Mouse (Mus musculus) embryonic fibroblast, embryonic 13.5 days (primary cell): ENCODE results near the gene Ccdc185. TPM values are rescaled to one million over a fixed set of nuclear protein-coding genes. Genes with fewer than 3 reads are reported as not detected.

Experiments used
- H3K27ac ChIP-seq: 2 replicates; pipeline ENCODE4 v1.5.1; 2012; ENCODE audit warnings: low read length, control low read depth, inconsistent platforms; ENCODE audit not compliant: insufficient read depth
- H3K4me1 ChIP-seq: 2 replicates; pipeline ENCODE4 v1.6.1; 2011; ENCODE audit warnings: low read length; ENCODE audit not compliant: control insufficient read depth, insufficient read depth
- H3K4me3 ChIP-seq: 2 replicates; pipeline ENCODE4 v1.5.1; 2011; ENCODE audit warnings: mild to moderate bottlenecking, control low read depth, low read length; ENCODE audit not compliant: insufficient read depth
- CTCF ChIP-seq: IDR thresholded peaks from 2 replicates; pipeline ENCODE4 v1.5.1; 2011; ENCODE audit warnings: mild to moderate bottlenecking, control low read depth, low read length, moderate library complexity, borderline replicate concordance; ENCODE audit not compliant: insufficient read depth
- POLR2A ChIP-seq: IDR thresholded peaks from 2 replicates; pipeline ENCODE4 v1.6.1; 2011; ENCODE audit warnings: low read depth, mild to moderate bottlenecking, control low read depth, low read length, moderate library complexity
- polyA plus RNA-seq: library from polyadenylated mRNA; stranded (reverse); fragments of >200 nt; gene quantifications from 2 replicates; pipeline ENCODE4 v1.2.4, GENCODE M21; 2011; ENCODE audit warnings: low read depth; ENCODE audit not compliant: missing spikeins, insufficient read length

The Ccdc185 gene
- polyA plus RNA-seq, 1 experiment, result not detected

DNA sequence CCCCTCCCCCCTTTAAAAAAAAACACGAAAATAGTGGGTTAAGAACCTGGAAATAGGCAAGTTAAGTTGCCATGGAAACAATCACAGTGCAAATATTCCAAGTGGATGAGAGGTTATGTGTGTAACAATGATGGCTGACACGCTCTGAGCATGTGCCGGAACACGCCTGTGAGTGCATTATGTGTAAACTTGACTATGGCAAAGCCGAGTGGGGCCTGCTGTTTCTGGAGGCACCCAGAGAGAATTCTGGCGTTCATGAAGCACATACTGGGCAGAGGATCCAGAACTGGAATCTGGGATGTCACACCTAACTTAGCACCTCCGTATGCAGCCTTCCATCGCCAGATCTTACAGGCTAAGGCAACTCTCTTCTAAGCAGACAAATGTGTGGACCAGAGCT lies 4.7 kb upstream of the Ccdc185 start:
- H3K27ac ChIP-seq, result no peak overlapping the region
- TF ChIP-seq POLR2A, result no peak
- TF ChIP-seq CTCF, result no peak
- H3K4me3 ChIP-seq, result no peak overlapping the region
- H3K4me1 ChIP-seq, result no peaks in the 10 kb centered on the region

DNA sequence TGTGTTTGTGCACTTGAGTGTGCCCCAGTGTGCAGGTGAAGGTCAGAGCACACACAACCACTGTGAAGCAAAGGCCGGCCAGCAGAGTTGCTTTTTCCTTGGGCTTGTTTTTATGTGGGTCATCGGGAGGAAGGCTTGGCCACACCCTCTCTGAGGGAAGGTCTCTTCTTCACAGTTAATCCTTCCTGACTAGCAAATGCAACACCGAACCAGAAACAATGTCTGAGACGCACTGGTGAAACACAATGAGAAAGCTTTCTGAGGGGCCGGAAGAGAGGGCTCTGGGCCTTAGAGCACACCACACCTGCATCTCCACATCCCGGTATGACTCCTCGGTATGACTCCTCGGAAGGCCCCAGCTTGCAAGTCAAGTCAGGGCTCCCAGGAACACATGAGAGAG lies 2.3 kb upstream of the Ccdc185 start:
- Histone ChIP-seq H3K4me3 (no peak overlapping the region), H3K27ac (no peak overlapping the region), H3K4me1 (no peaks in the 10 kb centered on the region)
- TF ChIP-seq POLR2A (no peak), CTCF (no peak)

DNA sequence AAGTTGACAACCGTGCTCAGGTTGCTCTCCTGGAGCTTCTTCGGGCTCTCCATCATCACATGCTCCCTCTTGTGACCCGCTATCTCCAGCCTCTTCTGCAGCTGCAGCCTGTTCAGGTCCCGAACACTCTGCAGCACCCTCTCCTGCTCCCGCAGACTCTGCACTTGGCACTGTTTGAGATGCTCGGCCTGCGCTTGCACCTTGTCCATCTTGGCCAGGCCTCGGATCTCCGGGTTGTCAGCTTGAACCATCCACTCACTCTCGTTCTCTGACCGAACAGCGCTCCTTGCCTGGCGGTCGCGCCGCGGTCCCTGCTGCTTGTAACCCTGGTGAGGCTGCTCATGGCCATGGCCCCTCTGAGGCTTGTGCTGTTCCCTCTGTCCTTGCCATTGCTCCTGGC lies 1.1 kb downstream of the Ccdc185 start:
- Histone ChIP-seq H3K27ac (no peak overlapping the region), H3K4me1 (no peaks in the 10 kb centered on the region), H3K4me3 (no peak overlapping the region)
- TF ChIP-seq POLR2A, result no peak
- TF ChIP-seq CTCF, result no peak

DNA sequence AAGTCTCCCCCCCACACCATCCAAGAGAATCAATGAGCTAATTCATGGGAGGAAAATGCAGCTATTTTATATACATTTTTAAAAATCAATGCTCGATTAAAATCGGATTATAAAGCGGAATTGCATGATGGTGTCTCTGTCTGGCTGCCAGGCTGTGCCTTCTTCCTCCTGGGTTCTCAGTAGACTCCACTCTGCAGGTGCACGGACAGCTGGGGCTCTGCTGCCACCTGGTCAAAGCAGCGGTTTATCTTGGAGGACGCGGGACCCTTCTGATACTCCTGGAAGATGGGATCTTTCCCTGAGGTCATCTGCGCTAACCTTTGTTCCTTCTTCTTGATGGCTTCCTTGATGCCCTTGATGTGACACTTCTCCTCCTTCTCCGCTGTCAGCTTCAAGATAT lies 1.9 kb downstream of the Ccdc185 start:
- H3K27ac ChIP-seq, result no peak overlapping the region
- no peaks in the 10 kb centered on the region for H3K4me1 ChIP-seq
- TF ChIP-seq POLR2A (no peak), CTCF (no peak)
- no peak overlapping the region for H3K4me3 ChIP-seq

DNA sequence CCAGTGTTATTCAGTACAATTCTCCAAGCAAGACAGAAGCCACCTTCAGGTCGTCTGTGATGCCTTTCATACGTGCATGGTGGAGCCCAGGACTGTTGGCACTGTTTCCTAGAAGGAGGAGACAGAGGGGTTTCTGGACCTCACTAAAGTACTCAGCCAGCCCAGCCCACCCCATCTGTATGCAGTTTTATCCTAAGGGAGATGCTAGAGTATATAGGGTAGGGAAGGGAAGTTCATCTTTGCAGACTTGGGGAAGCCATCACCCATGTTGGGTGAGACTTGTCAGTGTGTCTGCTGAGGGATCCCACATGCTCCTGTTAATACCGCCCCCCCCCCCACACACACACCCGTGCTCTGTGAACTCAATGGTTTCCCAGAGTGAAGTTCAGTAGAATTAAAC lies 13.1 kb downstream of the Ccdc185 start:
- no peaks in the 10 kb centered on the region for H3K4me1 ChIP-seq
- no peak overlapping the region for H3K27ac ChIP-seq
- TF ChIP-seq POLR2A (no peak), CTCF (no peak)
- no peak overlapping the region for H3K4me3 ChIP-seq

DNA sequence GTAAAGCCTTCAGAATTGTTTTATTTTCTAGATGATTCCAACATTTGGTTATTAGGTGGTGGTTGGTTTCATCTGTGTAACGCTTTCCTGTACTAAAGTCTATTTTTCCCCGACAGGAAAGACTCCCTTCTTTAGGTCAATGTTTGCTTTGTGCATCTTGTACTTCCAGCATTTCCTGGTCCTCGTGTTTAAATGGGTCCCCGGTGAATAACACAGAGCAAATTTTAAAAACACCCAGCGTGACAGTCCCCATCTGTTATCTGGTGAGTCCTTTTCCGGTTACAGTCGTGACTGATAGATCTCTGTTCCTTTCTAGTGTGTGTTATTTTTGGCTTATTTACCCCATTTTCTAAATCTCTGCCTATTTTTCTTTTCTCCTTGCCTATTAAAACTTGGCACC lies 16.3 kb downstream of the Ccdc185 start:
- Histone ChIP-seq H3K27ac (no peak overlapping the region), H3K4me3 (no peak overlapping the region), H3K4me1 (peaks cover 2% of the 10 kb centered on the region; the same call in 1 of the 2 replicates)
- no peak for TF ChIP-seq POLR2A

DNA sequence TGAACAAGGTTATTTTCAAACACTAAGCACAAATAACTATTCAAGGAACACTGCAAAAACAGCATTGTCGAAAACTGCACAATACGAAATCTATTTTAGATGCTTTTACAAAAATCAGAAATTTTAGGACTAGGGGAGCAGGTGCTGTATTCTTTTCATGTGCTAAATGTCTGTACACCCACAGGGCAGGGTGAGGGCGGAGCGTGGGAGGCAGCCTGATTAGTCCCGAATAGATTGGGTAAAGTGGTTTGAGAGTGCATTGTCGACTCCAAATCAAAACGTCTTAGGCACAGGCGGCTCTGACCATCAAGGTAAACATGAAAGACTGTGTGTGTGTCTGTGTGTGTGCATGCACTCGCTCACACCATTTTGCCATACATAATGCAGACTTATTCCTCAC lies 20.0 kb downstream of the Ccdc185 start:
- H3K4me1 ChIP-seq, result peaks cover 2% of the 10 kb centered on the region; the same call in 1 of the 2 replicates
- TF ChIP-seq CTCF, result no peak
- no peak for TF ChIP-seq POLR2A
- H3K27ac ChIP-seq, result no peak overlapping the region
- no peak overlapping the region for H3K4me3 ChIP-seq

DNA sequence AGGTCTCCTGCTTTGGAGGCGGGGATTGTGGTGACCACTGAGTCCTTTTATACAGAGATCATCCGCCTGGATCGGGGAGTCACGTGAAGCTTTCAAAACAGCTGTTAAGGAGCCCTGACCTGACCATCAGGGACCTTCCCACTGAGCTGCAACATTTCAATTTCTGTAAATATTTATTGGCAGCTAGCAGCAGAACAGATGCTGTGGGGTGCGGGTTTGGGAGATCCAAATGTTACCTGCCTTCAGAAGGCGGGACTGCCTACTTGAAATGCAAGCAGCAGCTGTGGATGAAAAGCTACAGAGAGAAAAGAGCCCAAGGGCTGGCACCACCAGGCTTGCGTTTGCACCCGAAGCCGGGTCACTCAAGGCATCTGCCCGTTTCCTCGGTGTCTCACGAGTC lies 21.4 kb downstream of the Ccdc185 start:
- H3K27ac ChIP-seq, result no peak overlapping the region
- H3K4me1 ChIP-seq, result peaks cover 2% of the 10 kb centered on the region; the same call in 1 of the 2 replicates
- TF ChIP-seq CTCF (no peak), POLR2A (no peak)
- H3K4me3 ChIP-seq, result no peak overlapping the region

DNA sequence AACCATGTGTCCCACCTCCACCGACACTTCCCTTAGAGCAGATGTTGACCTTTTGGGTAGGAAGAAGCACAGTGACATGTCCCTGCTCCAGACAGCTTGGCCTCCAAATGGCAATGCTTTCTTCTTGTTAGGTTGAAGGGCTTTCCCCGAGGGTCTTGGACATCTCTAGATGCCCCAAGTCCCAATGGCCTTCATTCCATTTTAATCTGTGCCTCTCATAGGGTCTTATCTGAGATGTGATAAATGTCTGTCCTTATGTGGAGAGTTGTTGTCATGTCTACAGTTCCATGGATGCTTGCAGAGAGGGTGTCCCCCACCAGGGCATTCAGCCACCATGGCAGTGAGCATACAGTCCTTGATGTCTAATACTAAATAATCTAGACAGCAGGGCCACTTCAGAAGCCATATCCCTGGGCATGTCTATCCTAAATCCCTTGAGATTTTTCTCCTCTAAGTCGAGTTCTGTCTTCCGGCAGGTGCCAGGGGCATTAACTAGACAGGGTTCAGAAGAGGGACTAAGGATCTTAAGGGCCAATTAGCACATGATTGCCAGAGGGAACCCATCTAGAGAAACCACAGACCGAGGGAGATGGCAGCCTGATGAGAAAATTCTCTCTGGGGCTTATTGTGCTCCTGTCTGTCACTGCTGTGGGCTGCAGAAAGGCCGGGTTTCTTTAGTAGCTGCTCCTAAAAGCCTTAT lies 34.6 kb downstream of the Ccdc185 start:
- H3K27ac ChIP-seq, result no peak overlapping the region
- TF ChIP-seq POLR2A, result no peak
- no peak for TF ChIP-seq CTCF
- no peaks in the 10 kb centered on the region for H3K4me1 ChIP-seq
- no peak overlapping the region for H3K4me3 ChIP-seq

DNA sequence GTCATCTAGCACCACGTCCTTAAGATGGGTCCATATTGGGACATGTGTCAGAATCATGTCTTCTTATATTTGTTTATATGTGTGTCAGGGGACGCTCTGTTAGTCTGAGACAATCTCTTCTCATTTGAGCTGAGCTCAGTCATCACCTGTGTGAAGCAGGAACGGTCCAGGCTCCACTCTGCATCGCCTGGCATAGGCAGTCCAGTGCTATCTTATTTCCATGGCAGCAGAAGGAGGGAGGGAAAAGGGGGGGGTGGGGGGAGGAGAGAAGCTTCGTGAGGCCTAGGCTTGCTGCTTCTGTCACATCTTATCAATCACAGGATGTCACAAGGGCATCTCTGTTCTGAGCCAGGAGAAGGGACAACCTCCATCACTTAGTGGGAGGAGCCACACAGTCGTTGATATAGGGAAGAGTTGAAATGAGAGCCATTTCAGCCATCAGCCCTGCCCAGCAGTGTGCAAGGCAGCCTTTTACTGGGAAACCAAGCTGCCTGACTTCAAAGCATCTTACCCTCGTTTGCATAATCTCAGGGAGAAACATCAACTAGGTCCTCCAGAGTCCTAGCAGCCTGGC lies 37.5 kb downstream of the Ccdc185 start:
- TF ChIP-seq CTCF (no peak), POLR2A (no peak)
- Histone ChIP-seq H3K27ac (no peak overlapping the region), H3K4me3 (no peak overlapping the region), H3K4me1 (no peaks in the 10 kb centered on the region)

DNA sequence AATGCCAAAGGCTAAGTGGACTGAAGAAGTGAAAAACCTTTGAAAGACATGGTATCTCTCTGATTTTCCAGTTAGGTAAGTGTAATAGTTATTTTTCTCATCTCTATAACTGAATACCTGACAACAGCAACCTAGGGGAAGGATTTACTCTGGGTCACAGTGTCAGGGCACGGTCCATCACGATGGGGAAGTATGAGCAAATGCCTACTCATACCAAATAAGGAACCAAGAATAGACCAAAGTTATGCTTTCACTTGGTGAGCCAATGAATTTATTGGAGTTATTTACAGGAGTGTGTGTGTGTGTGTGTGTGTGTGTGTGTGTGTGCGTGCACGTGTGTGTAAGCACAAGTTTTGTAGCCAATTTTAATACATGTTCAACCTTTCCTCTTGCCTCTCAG lies 41.5 kb downstream of the Ccdc185 start:
- TF ChIP-seq POLR2A (no peak), CTCF (no peak)
- Histone ChIP-seq H3K4me3 (no peak overlapping the region), H3K4me1 (no peaks in the 10 kb centered on the region), H3K27ac (no peak overlapping the region)
